Mouse (Mus musculus) CD8-positive naive resting alpha-beta T cell, adult 2 months (primary cell): Measurements from ENCODE around the gene Pum1.
"Not testable (repeated sequence)": the region's sequence is repeated elsewhere in the genome, so short reads cannot be mapped to it uniquely, and the experiment has no call there.

Experiments
- DNase-seq, 2 experiments: peaks; one replicate each; pipeline ENCODE4 v3.0.0; 2022; ENCODE audit warnings: low read depth in 2 of 2, low spot score in 2 of 2

Gene Pum1

GRCm38 (mm10) chr4:130668541-130668940 is 5.4 kb downstream of the Pum1 start:
- DNase-seq: no peak

GRCm38 (mm10) chr4:130668991-130669390 is 5.9 kb downstream of the Pum1 start:
- no peak for DNase-seq

- not testable (repeated sequence) for DNase-seq
Measured at GRCm38 (mm10) chr4:130670023-130670422, 6.9 kb downstream of the Pum1 start.

GRCm38 (mm10) chr4:130671079-130671845 is 8.1 kb downstream of the Pum1 start:
- DNase-seq: no peak

GRCm38 (mm10) chr4:130672161-130672560 is 9.0 kb downstream of the Pum1 start:
- DNase-seq: no peak

- DNase-seq: no peak
Measured at GRCm38 (mm10) chr4:130676746-130677145, 13.6 kb downstream of the Pum1 start.

- no peak for DNase-seq
Measured at GRCm38 (mm10) chr4:130678149-130678548, 15.0 kb downstream of the Pum1 start.

- DNase-seq: no peak
Measured at GRCm38 (mm10) chr4:130680676-130681075, 17.6 kb downstream of the Pum1 start.

GRCm38 (mm10) chr4:130683051-130683450 is 19.9 kb downstream of the Pum1 start:
- not testable (repeated sequence) for DNase-seq

- DNase-seq: no peak
Measured at GRCm38 (mm10) chr4:130693936-130694335, 30.8 kb downstream of the Pum1 start.

GRCm38 (mm10) chr4:130694982-130695381 is 31.9 kb downstream of the Pum1 start:
- DNase-seq: no peak

GRCm38 (mm10) chr4:130701061-130701460 is 37.9 kb downstream of the Pum1 start:
- no peak for DNase-seq

- no peak for DNase-seq
Measured at GRCm38 (mm10) chr4:130702835-130703535, 39.9 kb downstream of the Pum1 start.

- no peak for DNase-seq
Measured at GRCm38 (mm10) chr4:130703601-130704000, 40.5 kb downstream of the Pum1 start.

GRCm38 (mm10) chr4:130704615-130705014 is 41.5 kb downstream of the Pum1 start:
- DNase-seq: no peak

- no peak for DNase-seq
Measured at GRCm38 (mm10) chr4:130706215-130707000, 43.3 kb downstream of the Pum1 start.

- no peak for DNase-seq
Measured at GRCm38 (mm10) chr4:130711353-130711848, 48.3 kb downstream of the Pum1 start.

- no peak for DNase-seq
Measured at GRCm38 (mm10) chr4:130712341-130712740, 49.2 kb downstream of the Pum1 start.

GRCm38 (mm10) chr4:130713430-130713829 is 50.3 kb downstream of the Pum1 start:
- DNase-seq: no peak

GRCm38 (mm10) chr4:130715126-130715525 is 52.0 kb downstream of the Pum1 start:
- no peak for DNase-seq

- DNase-seq: no peak
Measured at GRCm38 (mm10) chr4:130715623-130716022, 52.5 kb downstream of the Pum1 start.

GRCm38 (mm10) chr4:130719348-130719747 is 56.2 kb downstream of the Pum1 start:
- no peak for DNase-seq
